Mouse (Mus musculus) myocyte (in vitro differentiated cells): ENCODE measurements around the gene Lamb3. TPM values are rescaled to one million over a fixed set of nuclear protein-coding genes. Genes with fewer than 3 reads are reported as not detected.

ENCODE experiments used
- H3K27me3 ChIP-seq: one replicate; pipeline ENCODE4 v1.6.1; 2011; ENCODE audit not compliant: control insufficient read depth, insufficient read depth, insufficient read length
- H3K36me3 ChIP-seq: one replicate; pipeline ENCODE4 v1.6.1; 2011; ENCODE audit not compliant: control insufficient read depth, insufficient read depth
- H3K4me2 ChIP-seq: one replicate; pipeline ENCODE4 v1.6.1; 2011; ENCODE audit warnings: low read depth, control low read depth
- H3K4me3 ChIP-seq: one replicate; pipeline ENCODE4 v1.5.1; 2011; ENCODE audit warnings: mild to moderate bottlenecking, control low read depth, moderate library complexity
- H3K79me2 ChIP-seq: one replicate; pipeline ENCODE4 v1.6.1; 2011; ENCODE audit not compliant: control insufficient read depth, insufficient read depth
- H3ac ChIP-seq: one replicate; pipeline ENCODE4 v1.6.1; 2011; ENCODE audit not compliant: control insufficient read depth, insufficient read length
- CEBPB ChIP-seq: IDR thresholded peaks from 2 replicates; pipeline ENCODE4 v1.6.1; 2011; ENCODE audit warnings: mild to moderate bottlenecking, moderate library complexity; ENCODE audit not compliant: poor library complexity, insufficient read depth, severe bottlenecking
- E2F4 ChIP-seq: IDR thresholded peaks from one replicate; pipeline ENCODE4 v1.6.1; 2011; ENCODE audit warnings: mild to moderate bottlenecking, control low read depth, moderate library complexity; ENCODE audit not compliant: insufficient read depth
- MAX ChIP-seq: IDR thresholded peaks from one replicate; pipeline ENCODE4 v1.6.1; 2011; ENCODE audit warnings: low read depth, mild to moderate bottlenecking, control low read depth
- MYOD1 ChIP-seq, 3 experiments: IDR thresholded peaks; one replicate each; pipeline ENCODE4 v1.6.1; 2011; ENCODE audit warnings: control low read depth in 2 of 3, low read depth in 2 of 3, mild to moderate bottlenecking in 2 of 3, moderate library complexity in 1 of 3; ENCODE audit not compliant: insufficient read length in 2 of 3, control insufficient read depth in 1 of 3
- MYOG ChIP-seq, 3 experiments: IDR thresholded peaks; one replicate each; pipeline ENCODE4 v1.6.1; 2011; ENCODE audit warnings: control low read depth in 2 of 3, low read depth in 2 of 3, mild to moderate bottlenecking in 2 of 3; ENCODE audit not compliant: insufficient read length in 2 of 3, control insufficient read depth in 1 of 3, insufficient read depth in 1 of 3
- POLR2A ChIP-seq: IDR thresholded peaks from one replicate; pipeline ENCODE4 v1.6.1; 2011; ENCODE audit warnings: low read depth, mild to moderate bottlenecking, control low read depth, moderate library complexity; ENCODE audit not compliant: insufficient read length
- POLR2AphosphoS2 ChIP-seq: IDR thresholded peaks from one replicate; pipeline ENCODE4 v1.6.1; 2011; ENCODE audit warnings: low read depth, control low read depth; ENCODE audit not compliant: insufficient read length
- REST ChIP-seq: IDR thresholded peaks from one replicate; pipeline ENCODE4 v1.6.1; 2011; ENCODE audit warnings: mild to moderate bottlenecking, control low read depth, moderate library complexity; ENCODE audit not compliant: insufficient read depth, insufficient read length
- SRF ChIP-seq: IDR thresholded peaks from one replicate; pipeline ENCODE4 v1.6.1; 2011; ENCODE audit warnings: low read depth; ENCODE audit not compliant: control insufficient read depth, insufficient read length
- TCF12 ChIP-seq: IDR thresholded peaks from one replicate; pipeline ENCODE4 v1.6.1; 2011; ENCODE audit warnings: mild to moderate bottlenecking, control low read depth; ENCODE audit not compliant: poor library complexity, insufficient read depth, severe bottlenecking
- TCF3 ChIP-seq: IDR thresholded peaks from one replicate; pipeline ENCODE4 v1.6.1; 2011; ENCODE audit warnings: low read depth, control low read depth; ENCODE audit not compliant: insufficient read length
- USF1 ChIP-seq: IDR thresholded peaks from one replicate; pipeline ENCODE4 v1.6.1; 2011; ENCODE audit warnings: low read depth, mild to moderate bottlenecking, control low read depth, moderate library complexity
- polyA plus RNA-seq: library from polyadenylated mRNA; unstranded; fragments of >200 nt; fragmentation: generic; extraction: Trizol; gene quantifications from one replicate; pipeline ENCODE4 v1.2.1, GENCODE M21; 2012; ENCODE audit warnings: missing spikeins

Gene Lamb3
- polyA plus RNA-seq, 1 experiment, result 15.5 TPM

DNA sequence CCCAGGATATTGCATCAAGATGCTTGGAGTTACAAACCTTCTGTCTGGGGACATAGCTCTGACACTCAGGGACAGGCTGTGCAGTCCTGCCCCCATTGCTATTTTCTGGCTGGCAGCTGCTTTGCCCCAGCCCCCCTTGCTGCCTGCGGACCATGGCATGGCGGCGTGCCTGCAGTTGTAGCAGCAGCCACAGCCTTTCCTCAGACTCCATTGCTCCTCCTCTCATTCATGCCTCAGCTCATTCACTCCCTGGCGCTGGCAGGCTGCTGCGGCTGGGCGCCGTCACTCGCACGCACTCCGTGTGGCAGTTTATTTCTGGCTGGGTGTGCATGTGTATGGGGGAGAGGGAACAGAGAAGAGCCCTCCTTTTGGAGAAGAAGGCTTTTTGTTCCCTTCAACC is 160.6 kb downstream of the Lamb3 start:
- TF ChIP-seq SRF (no peak), MAX (no peak), TCF12 (no peak), MYOG (IDR thresholded peaks at IDR 0.05; ENCODE audit: control insufficient read depth in 1 of 3, insufficient read depth in 1 of 3, insufficient read length in 2 of 3, low read depth in 2 of 3) (peak in 2 of 3 experiments; percentile 56 to 59), USF1 (no peak), MYOD1 (IDR thresholded peaks at IDR 0.05; ENCODE audit: control insufficient read depth in 1 of 3, insufficient read length in 2 of 3, low read depth in 2 of 3) (peak in 2 of 3 experiments; percentile 43 to 58), POLR2A (no peak), CEBPB (no peak), TCF3 (no peak), E2F4 (no peak)
- Histone ChIP-seq H3K79me2 (no peaks in the 10 kb centered on the region), H3K27me3 (no peaks in the 10 kb centered on the region), H3K4me2 (peak overlapping the region; percentile 63), H3K36me3 (no peaks in the 10 kb centered on the region), H3ac (no peak overlapping the region), H3K4me3 (no peak overlapping the region)

DNA sequence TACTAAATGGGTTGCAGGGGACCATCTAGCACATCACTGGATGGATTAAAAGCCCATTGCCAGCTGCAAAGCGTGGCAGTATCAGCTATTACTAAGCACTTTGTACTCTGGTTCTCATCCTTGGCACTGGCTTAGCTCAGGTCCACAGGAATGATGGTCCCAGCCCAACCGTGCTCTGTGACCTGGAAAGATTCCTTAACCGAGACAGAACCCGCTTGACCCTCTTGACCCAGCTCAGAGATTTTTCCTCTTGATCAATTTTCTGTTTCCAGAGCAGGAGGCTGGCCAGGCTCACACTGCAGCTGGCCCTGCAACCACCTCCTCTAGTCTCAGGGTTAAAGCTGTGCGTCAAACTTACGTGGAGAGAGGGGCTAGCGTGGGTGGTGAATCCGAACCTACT is 161.6 kb downstream of the Lamb3 start:
- Histone ChIP-seq H3K27me3 (no peaks in the 10 kb centered on the region), H3ac (no peak overlapping the region), H3K4me3 (peak overlapping the region; percentile 22), H3K36me3 (no peaks in the 10 kb centered on the region), H3K79me2 (no peaks in the 10 kb centered on the region), H3K4me2 (peak overlapping the region; percentile 63)
- TF ChIP-seq USF1 (no peak), TCF12 (no peak), SRF (no peak), MYOD1 (IDR thresholded peaks at IDR 0.05; ENCODE audit: control insufficient read depth in 1 of 3, insufficient read length in 2 of 3, low read depth in 2 of 3) (no peak), POLR2A (no peak), CEBPB (no peak), E2F4 (no peak), POLR2AphosphoS2 (no peak), MAX (no peak), TCF3 (no peak), REST (no peak), MYOG (IDR thresholded peaks at IDR 0.05; ENCODE audit: control insufficient read depth in 1 of 3, insufficient read depth in 1 of 3, insufficient read length in 2 of 3, low read depth in 2 of 3) (no peak)

DNA sequence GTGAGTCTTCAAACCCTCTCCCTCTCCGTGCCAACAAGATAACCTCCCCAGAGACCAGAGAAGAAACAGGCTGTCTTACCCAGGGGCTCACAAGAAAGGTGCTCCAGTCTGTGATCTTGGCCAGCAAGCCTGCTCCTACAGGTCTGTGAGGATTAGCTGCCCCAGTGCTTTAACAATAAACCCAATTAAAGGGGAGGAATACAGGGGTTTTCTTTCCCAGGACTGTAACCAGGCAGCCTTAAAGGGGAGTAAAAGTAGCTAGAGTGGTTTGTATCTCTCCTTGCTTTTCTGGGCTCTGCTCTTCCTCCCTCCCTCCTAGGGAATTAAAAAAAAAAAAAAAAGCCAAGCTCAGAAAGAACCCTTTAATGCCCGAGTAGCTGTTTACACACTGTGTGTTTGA is 162.6 kb downstream of the Lamb3 start, which contains the start of gene Camk1g:
Gene Camk1g (minus strand): TSS at position 203 of the 400 bp plus-strand sequence.
- H3K4me2 ChIP-seq, result peak within 1 kb of the TSS; percentile 63
- H3K36me3 ChIP-seq, result no peaks in the 10 kb centered on the region
- TF ChIP-seq TCF3, result no peak
- no peak for TF ChIP-seq TCF12
- no peak for TF ChIP-seq POLR2A
- TF ChIP-seq REST, result no peak
- TF ChIP-seq SRF, result no peak
- TF ChIP-seq E2F4, result no peak
- no peak for TF ChIP-seq USF1
- TF ChIP-seq CEBPB, result no peak
- peak within 1 kb of the TSS; percentile 22 for H3K4me3 ChIP-seq
- no peaks in the 10 kb centered on the region for H3K79me2 ChIP-seq
- no peaks in the 10 kb centered on the region for H3K27me3 ChIP-seq
- H3ac ChIP-seq, result no peak within 1 kb of the TSS

DNA sequence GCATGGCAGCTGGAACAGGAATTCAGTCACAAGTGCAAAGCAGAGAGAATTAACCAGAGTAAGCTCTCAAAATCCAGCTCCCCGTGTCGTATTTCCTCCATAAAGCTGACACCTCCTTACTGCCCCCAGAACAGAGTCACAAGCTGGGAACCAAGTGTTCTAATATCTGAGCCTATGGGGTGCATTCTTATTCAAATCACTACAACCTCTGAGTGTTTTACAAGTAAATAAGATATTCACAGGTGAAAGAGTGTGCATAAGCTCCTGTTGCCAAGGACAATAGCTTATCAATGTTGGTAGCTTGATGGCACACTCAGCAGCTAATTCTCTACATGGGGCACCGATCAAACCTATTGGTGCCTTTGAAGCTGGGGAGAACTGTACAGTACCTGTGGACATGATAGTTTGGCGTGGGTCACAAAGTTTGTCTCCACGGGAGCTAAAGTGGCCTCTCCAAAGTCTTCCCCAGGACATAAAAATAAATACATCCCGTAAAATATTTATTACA is 166.5 kb downstream of the Lamb3 start:
- Histone ChIP-seq H3K36me3 (no peaks in the 10 kb centered on the region), H3K79me2 (no peaks in the 10 kb centered on the region), H3K4me3 (no peak overlapping the region), H3K4me2 (no peak overlapping the region), H3ac (no peak overlapping the region), H3K27me3 (no peaks in the 10 kb centered on the region)
- no peak for TF ChIP-seq MYOG (IDR thresholded peaks at IDR 0.05; ENCODE audit: control insufficient read depth in 1 of 3, insufficient read depth in 1 of 3, insufficient read length in 2 of 3, low read depth in 2 of 3)
- no peak for TF ChIP-seq REST
- no peak for TF ChIP-seq USF1
- TF ChIP-seq POLR2AphosphoS2, result no peak
- no peak for TF ChIP-seq SRF
- no peak for TF ChIP-seq TCF12
- TF ChIP-seq MYOD1 (IDR thresholded peaks at IDR 0.05; ENCODE audit: control insufficient read depth in 1 of 3, insufficient read length in 2 of 3, low read depth in 2 of 3), result no peak
- TF ChIP-seq MAX, result no peak
- TF ChIP-seq TCF3, result no peak
- TF ChIP-seq POLR2A, result no peak

DNA sequence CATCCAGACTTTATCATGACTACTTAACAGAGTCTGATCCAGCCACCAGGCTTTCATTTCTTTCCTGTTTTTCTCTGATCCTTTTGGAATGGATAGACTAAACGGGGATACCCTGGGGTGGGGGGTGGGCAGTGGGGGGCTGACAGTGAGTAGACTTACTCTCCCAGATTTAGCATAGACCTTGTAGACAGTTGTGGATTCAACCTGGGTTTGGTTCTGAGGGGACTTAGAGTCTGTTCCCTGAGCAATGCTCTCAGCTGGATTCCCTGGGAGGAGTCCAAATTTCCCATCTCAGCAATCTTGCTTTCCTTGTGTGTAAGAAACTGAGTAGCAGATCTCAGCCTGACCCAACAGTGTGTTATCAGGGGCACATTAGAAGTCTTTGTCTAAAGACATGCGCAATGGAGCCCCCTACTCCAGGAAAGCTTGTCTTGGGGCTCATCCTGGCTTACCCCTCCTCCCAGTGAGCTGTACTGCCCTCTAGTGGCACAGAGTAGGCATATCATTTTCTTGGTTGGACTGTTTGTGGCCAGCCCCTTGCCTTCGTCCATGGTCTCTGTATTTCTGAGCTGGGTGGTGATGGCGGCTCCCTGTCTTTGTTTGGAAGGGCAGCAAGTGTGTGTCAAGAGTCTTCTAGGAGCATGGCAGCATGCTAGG is 169.1 kb downstream of the Lamb3 start:
- no peak overlapping the region for H3ac ChIP-seq
- no peak for TF ChIP-seq E2F4
- TF ChIP-seq POLR2AphosphoS2, result no peak
- no peak for TF ChIP-seq CEBPB
- no peak for TF ChIP-seq USF1
- no peak for TF ChIP-seq TCF3
- TF ChIP-seq REST, result no peak
- TF ChIP-seq POLR2A, result no peak
- TF ChIP-seq SRF, result no peak
- no peak for TF ChIP-seq MAX
- no peak for TF ChIP-seq MYOD1 (IDR thresholded peaks at IDR 0.05; ENCODE audit: control insufficient read depth in 1 of 3, insufficient read length in 2 of 3, low read depth in 2 of 3)
- no peak for TF ChIP-seq TCF12
- no peak for TF ChIP-seq MYOG (IDR thresholded peaks at IDR 0.05; ENCODE audit: control insufficient read depth in 1 of 3, insufficient read depth in 1 of 3, insufficient read length in 2 of 3, low read depth in 2 of 3)
- no peak overlapping the region for H3K4me3 ChIP-seq
- H3K4me2 ChIP-seq, result no peak overlapping the region
- no peaks in the 10 kb centered on the region for H3K36me3 ChIP-seq
- no peaks in the 10 kb centered on the region for H3K79me2 ChIP-seq
- no peaks in the 10 kb centered on the region for H3K27me3 ChIP-seq
